10 mouse cellular contexts compared by ENCODE assay signal in the genomic region with DNA sequence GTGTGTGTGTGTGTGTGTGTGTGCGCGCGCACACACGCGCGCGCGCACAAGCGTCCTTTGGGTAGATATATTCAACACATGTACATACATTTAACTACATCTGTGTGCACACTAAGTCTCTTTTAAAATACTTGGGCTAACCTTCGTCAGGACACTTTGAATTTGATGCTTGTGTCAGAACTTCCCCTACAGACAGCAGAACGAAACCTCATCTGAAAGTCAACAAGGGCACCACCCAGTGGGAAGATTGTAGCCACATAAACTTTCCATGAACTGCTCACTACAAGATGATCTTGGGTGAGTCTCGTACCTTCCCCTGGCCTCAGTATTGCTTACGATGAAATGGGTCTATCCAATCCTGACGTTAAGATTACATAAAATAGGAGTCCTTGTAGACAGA. TPM values are rescaled to one million over a fixed set of nuclear protein-coding genes. Genes with fewer than 3 reads are reported as not detected.
A peak's percentile ranks its signal among the peaks of the same experiment; 100 is the strongest.
DNase-seq lines count a peak whose midpoint lies in the region; ATAC-seq and TF ChIP-seq lines count a peak whose summit lies in the region.
"Had no signal": no experiment of that assay in that cellular context is flagged by ENCODE, and none has a peak within 500 bp of the region (broad histone marks: within the 10 kb centered on the region; RNA-seq: fewer than 3 reads in every experiment).

No protein-coding gene starts in this region.

- peaks cover 4% of the 10 kb centered on the region for H3K79me2 ChIP-seq in heart, adult 2 months (replicated peaks; ENCODE audit: control insufficient read depth, insufficient read depth, low read length)

- H3K9me3 ChIP-seq in lung, embryonic 14.5 days (ENCODE audit: low read depth, low read length) = no peaks in the 10 kb centered on the region
- no peaks in the 10 kb centered on the region for H3K9me3 ChIP-seq in limb, embryonic 10.5 days (replicated peaks)

- no peak for TF ChIP-seq POLR2A in heart, adult 2 months (IDR thresholded peaks at IDR 0.05; ENCODE audit: insufficient read depth, low read depth, low read length)

- TF ChIP-seq EP300 in heart, adult 2 months (IDR thresholded peaks at IDR 0.05; ENCODE audit: insufficient read depth, low read depth, low read length) = no peak

- TF ChIP-seq CTCF in heart, adult 2 months (IDR thresholded peaks at IDR 0.05) = peak; percentile 49
- TF ChIP-seq CTCF in lung, embryonic 14.5 days (IDR thresholded peaks at IDR 0.05; ENCODE audit: low read depth) = peak; percentile 27

- H3K27me3 ChIP-seq in heart, adult 2 months (ENCODE audit: control insufficient read depth, insufficient read depth, low read length) = no peaks in the 10 kb centered on the region
- peaks cover 18% of the 10 kb centered on the region for H3K27me3 ChIP-seq in lung, embryonic 14.5 days (ENCODE audit: insufficient read depth, low read length)
- H3K27me3 ChIP-seq in limb, embryonic 10.5 days (ENCODE audit: low read depth, poor library complexity, severe bottlenecking) = peaks cover 28% of the 10 kb centered on the region

- no peak overlapping the region for H3K27ac ChIP-seq in heart, adult 2 months
- no peak overlapping the region for H3K27ac ChIP-seq in lung, embryonic 14.5 days (ENCODE audit: low read depth)
- H3K27ac ChIP-seq in brown adipose tissue, adult 24 weeks (replicated peaks; ENCODE audit: low read depth, low read length) = no peak overlapping the region
- no peak overlapping the region for H3K27ac ChIP-seq in limb, embryonic 10.5 days

- H3K36me3 ChIP-seq in heart, adult 2 months (ENCODE audit: control insufficient read depth, insufficient read depth, low read length) = no peaks in the 10 kb centered on the region
- H3K36me3 ChIP-seq in lung, embryonic 14.5 days (ENCODE audit: insufficient read depth) = no peaks in the 10 kb centered on the region
- H3K36me3 ChIP-seq in limb, embryonic 10.5 days = 0 out of 2 replicates have a peak, but pooled peaks cover 8% of the 10 kb centered on the region

- no peak for ATAC-seq in lung, embryonic 14.5 days (ENCODE audit: insufficient read depth)

- no peak for DNase-seq in heart, adult 2 months
- DNase-seq in heart, adult 9 months (ENCODE audit: low spot score in 2 of 2) = no peak
- DNase-seq in lung, embryonic 14.5 days = no peak
- no peak for DNase-seq in lung, postnatal 14 days
- no peak for DNase-seq in limb, embryonic 10.5 days (ENCODE audit: low spot score)
- DNase-seq in right cerebral cortex, postnatal 36 days (ENCODE audit: low spot score in 2 of 2) = no peak
- no peak for DNase-seq in embryo, embryonic 9.5 days (ENCODE audit: extremely low spot score)
- DNase-seq: adrenal gland, postnatal 25 days; right cerebral cortex, postnatal 4 days had no signal

- intact Hi-C loops in heart, adult 2 months (cut with DNase I) = no loop called here

- H3K4me3 ChIP-seq in heart, adult 2 months = peak overlapping the region; percentile 3; the same call in 1 of the 2 replicates
- H3K4me3 ChIP-seq in lung, embryonic 14.5 days (ENCODE audit: low read depth, low read length) = peak overlapping the region; percentile 72
- peak overlapping the region; percentile 59 for H3K4me3 ChIP-seq in brown adipose tissue, adult 24 weeks (ENCODE audit: insufficient read depth, low read depth, low read length)
- peak overlapping the region; percentile 70 for H3K4me3 ChIP-seq in limb, embryonic 10.5 days

- H3K9ac ChIP-seq in heart, adult 2 months (ENCODE audit: low read depth, low read length) = no peak overlapping the region; the same call in 1 of the 2 replicates
- no peak overlapping the region for H3K9ac ChIP-seq in lung, embryonic 14.5 days

- peaks cover 22% of the 10 kb centered on the region for H3K4me1 ChIP-seq in heart, adult 2 months (ENCODE audit: control insufficient read depth, insufficient read depth, low read length)
- H3K4me1 ChIP-seq in lung, embryonic 14.5 days (ENCODE audit: insufficient read depth) = peaks cover 18% of the 10 kb centered on the region
- H3K4me1 ChIP-seq in brown adipose tissue, adult 24 weeks (ENCODE audit: control insufficient read depth, insufficient read depth, insufficient read length, low read length) = peaks cover 13% of the 10 kb centered on the region
- H3K4me1 ChIP-seq in limb, embryonic 10.5 days = peaks cover 87% of the 10 kb centered on the region

- peak overlapping the region; percentile 98 for H3K4me2 ChIP-seq in lung, embryonic 14.5 days

- 86% methylated on average over 14 of the region's 14 CpGs for WGBS in heart, adult 2 months
- 92% methylated on average over 14 of the region's 14 CpGs for WGBS in lung, embryonic 14.5 days
- WGBS in limb, embryonic 10.5 days = 92% methylated on average over 14 of the region's 14 CpGs

RNA-seq across cellular contexts. Expression of gene Atoh8, which starts 3.0 kb away (rescaled TPM):
- 10 to 100 TPM; 11.0 to 13.5 TPM for total RNA-seq in heart, adult 2 months (2021)
- 9.3 and 12.7 TPM in 2 replicates for polyA plus RNA-seq in heart, adult 2 months (2012; rRNA removed)
- 18.7 and 19.3 TPM in 2 replicates for polyA plus RNA-seq in lung, embryonic 14.5 days (2014; fragmentation: Nextera tagmentation; extraction: Ambion mirVana)
- polyA plus RNA-seq in brown adipose tissue, adult 24 weeks (2012; ENCODE audit: insufficient read depth, insufficient read length, missing spikeins) = 1.9 and 4.3 TPM in 2 replicates
- polyA plus RNA-seq in limb, embryonic 10.5 days (2016; fragmentation: Nextera tagmentation; extraction: Ambion mirVana) = 24.9 and 28.0 TPM in 2 replicates

Comparison
In these comparisons a context has a peak if more than half of its experiments do, and no peak if none do; other contexts are left out.
1. H3K4me3 ChIP-seq: peak in every context shown above with its lines; median percentile 72 in lung, embryonic 14.5 days; 70 in limb, embryonic 10.5 days; 59 in brown adipose tissue, adult 24 weeks; 3 in heart, adult 2 months.